Mouse (Mus musculus) kidney, postnatal 0 days (tissue): ENCODE measurements around the gene Mgat4b. TPM values are rescaled to one million over a fixed set of nuclear protein-coding genes. Genes with fewer than 3 reads are reported as not detected.

Experiments used
- ATAC-seq: fragments of 200-750 bp; cut with Nextera tagmentation; replicated peaks from 2 replicates; pipeline ENCODE4 v1.8.0; 2017; ENCODE audit warnings: low read depth, moderate number of reproducible peaks, moderate TSS enrichment, moderate library complexity; ENCODE audit not compliant: low FRiP score
- DNase-seq: peaks from one replicate; pipeline ENCODE4 v3.0.0-alpha.2; 2016; ENCODE audit warnings: low spot score
- H3K27ac ChIP-seq: fragments of 300-500 bp; sonication (generic); 2 replicates; pipeline ENCODE4 v1.5.1; 2014; ENCODE audit warnings: mild to moderate bottlenecking
- H3K27me3 ChIP-seq: fragments of 300-500 bp; sonication (generic); 2 replicates; pipeline ENCODE4 v1.6.1; 2014; ENCODE audit warnings: low read length, mixed read lengths; ENCODE audit not compliant: insufficient read depth
- H3K36me3 ChIP-seq: fragments of 300-500 bp; sonication (generic); 2 replicates; pipeline ENCODE4 v1.6.1; 2014; ENCODE audit warnings: low read length, mixed read lengths; ENCODE audit not compliant: insufficient read depth
- H3K4me1 ChIP-seq: fragments of 300-500 bp; sonication (generic); replicated peaks from 2 replicates; pipeline ENCODE4 v1.6.1; 2014; ENCODE audit warnings: antibody characterized with exemption, low read length, mixed read lengths; ENCODE audit not compliant: insufficient read depth
- H3K4me2 ChIP-seq: fragments of 300-500 bp; sonication (generic); 2 replicates; pipeline ENCODE4 v1.6.1; 2014; ENCODE audit warnings: mild to moderate bottlenecking, low read length, moderate library complexity, mixed read lengths
- H3K4me3 ChIP-seq: fragments of 300-500 bp; sonication (generic); replicated peaks from 2 replicates; pipeline ENCODE4 v1.5.1; 2014; ENCODE audit warnings: low read depth, low read length
- H3K9ac ChIP-seq: fragments of 300-500 bp; sonication (generic); 2 replicates; pipeline ENCODE4 v1.6.1; 2014; ENCODE audit warnings: low read depth, low read length
- H3K9me3 ChIP-seq: fragments of 300-500 bp; sonication (generic); replicated peaks from 2 replicates; pipeline ENCODE4 v1.6.1; 2016; ENCODE audit warnings: low read length, inconsistent platforms, mixed read lengths
- CTCF ChIP-seq: IDR thresholded peaks from 2 replicates; pipeline ENCODE4 v1.5.1; 2016; ENCODE audit warnings: antibody characterized with exemption, low read depth, mild to moderate bottlenecking, moderate library complexity
- WGBS: fragments of 180-500 bp; shearing (Covaris S2); extraction: QIAGEN DNeasy Blood & Tissue Kit; methylation state at CpG from one replicate; pipeline ENCODE4 v1.1.7; 2014; 5-methylcytosine and 5-hydroxymethylcytosine counted together
- polyA plus RNA-seq: library from polyadenylated mRNA; unstranded; fragments of >200 nt; fragmentation: Nextera tagmentation; extraction: Ambion mirVana; gene quantifications from 2 replicates; pipeline ENCODE4 v1.2.1, GENCODE M21; 2015

Gene Mgat4b
- polyA plus RNA-seq, 1 experiment from 2014 or later: 62.1 TPM

GRCm38 (mm10) chr11:50227736-50228135 lies 17.0 kb downstream of the Mgat4b start:
- no peaks in the 10 kb centered on the region for H3K27me3 ChIP-seq
- no peak overlapping the region for H3K4me3 ChIP-seq
- H3K9me3 ChIP-seq: no peaks in the 10 kb centered on the region
- H3K4me1 ChIP-seq: peaks cover 40% of the 10 kb centered on the region
- H3K36me3 ChIP-seq: peaks cover 8% of the 10 kb centered on the region; the same call in 1 of the 2 replicates
- DNase-seq (no peak), ATAC-seq (no peak)
- no peak overlapping the region; the same call in 1 of the 2 replicates for H3K27ac ChIP-seq
- H3K4me2 ChIP-seq: no peak overlapping the region
- H3K9ac ChIP-seq: no peak overlapping the region
- TF ChIP-seq CTCF: no peak
- 84% methylated on average over 4 of the region's 4 CpGs for WGBS

- no peak overlapping the region for H3K27ac ChIP-seq
- no peak overlapping the region for H3K4me3 ChIP-seq
- peaks cover 37% of the 10 kb centered on the region for H3K4me1 ChIP-seq
- no peak for TF ChIP-seq CTCF
- no peak for ATAC-seq
- no peaks in the 10 kb centered on the region for H3K27me3 ChIP-seq
- peaks cover 18% of the 10 kb centered on the region for H3K36me3 ChIP-seq
- DNase-seq: no peak
- H3K4me2 ChIP-seq: no peak overlapping the region
- 27% methylated on average over 3 of the region's 3 CpGs for WGBS
- H3K9ac ChIP-seq: no peak overlapping the region
- no peaks in the 10 kb centered on the region for H3K9me3 ChIP-seq
Measured at GRCm38 (mm10) chr11:50228772-50229171, 18.1 kb downstream of the Mgat4b start.

DNA sequence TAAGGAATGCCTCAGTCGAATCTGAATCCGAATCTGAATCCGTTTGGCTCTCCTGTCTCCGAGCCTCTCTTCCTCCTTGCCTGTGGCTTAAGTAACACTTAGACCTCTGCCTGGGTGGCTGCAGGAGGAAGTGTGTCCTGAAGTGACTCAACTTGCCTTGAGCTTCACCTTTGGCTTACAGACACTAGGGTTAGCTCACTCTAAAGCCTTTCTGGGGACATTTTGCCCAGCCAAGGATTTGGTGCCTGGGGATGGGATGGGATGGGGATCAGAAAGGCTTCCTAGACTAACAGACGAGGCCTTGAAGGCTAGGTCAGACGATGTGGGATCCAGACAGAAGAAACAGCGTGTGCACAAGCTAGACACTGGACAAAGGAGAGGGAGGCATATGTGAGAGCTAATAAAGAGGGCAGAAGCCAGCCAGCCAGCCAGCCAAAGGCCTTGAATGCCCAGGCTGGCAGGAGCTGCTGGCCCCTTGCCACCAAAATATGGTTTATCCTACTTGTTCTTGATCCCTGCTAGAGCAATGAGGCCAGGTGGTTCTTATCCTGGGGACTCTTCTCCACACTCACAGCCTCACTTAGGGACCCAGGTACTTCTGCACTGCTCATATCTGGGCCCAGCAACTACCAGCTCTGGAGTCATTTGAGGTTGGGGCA lies 18.7 kb downstream of the Mgat4b start:
- TF ChIP-seq CTCF: no peak
- Histone ChIP-seq H3K4me3 (no peak overlapping the region), H3K9ac (no peak overlapping the region), H3K36me3 (peaks cover 23% of the 10 kb centered on the region), H3K4me1 (peaks cover 33% of the 10 kb centered on the region), H3K9me3 (no peaks in the 10 kb centered on the region), H3K27me3 (no peaks in the 10 kb centered on the region), H3K27ac (no peak overlapping the region), H3K4me2 (no peak overlapping the region)
- DNase-seq (no peak), ATAC-seq (no peak)
- 54% methylated on average over 7 of the region's 7 CpGs for WGBS

- no peak overlapping the region for H3K9ac ChIP-seq
- DNase-seq: no peak
Measured at GRCm38 (mm10) chr11:50230481-50231304, 20.0 kb downstream of the Mgat4b start.

GRCm38 (mm10) chr11:50231411-50231810 lies 20.7 kb downstream of the Mgat4b start:
- WGBS: 33% methylated on average over 8 of the region's 8 CpGs
- Histone ChIP-seq H3K4me1 (peaks cover 27% of the 10 kb centered on the region), H3K4me2 (peak overlapping the region; percentile 54; the same call in 1 of the 2 replicates), H3K36me3 (peaks cover 31% of the 10 kb centered on the region), H3K27ac (no peak overlapping the region), H3K27me3 (no peaks in the 10 kb centered on the region), H3K9ac (no peak overlapping the region), H3K4me3 (no peak overlapping the region), H3K9me3 (no peaks in the 10 kb centered on the region)
- peak; percentile 71 for TF ChIP-seq CTCF
- ATAC-seq (no peak), DNase-seq (peak; percentile 84)

More at GRCm38 (mm10) chr11:50230481-50231304, 20.0 kb downstream of the Mgat4b start:
- TF ChIP-seq CTCF: no peak
- Histone ChIP-seq H3K36me3 (peaks cover 31% of the 10 kb centered on the region), H3K9me3 (no peaks in the 10 kb centered on the region), H3K27me3 (no peaks in the 10 kb centered on the region), H3K4me3 (0 out of 2 replicates have a peak overlapping the region, but pooled peaks have one; percentile 6), H3K27ac (no peak overlapping the region), H3K4me1 (peaks cover 33% of the 10 kb centered on the region), H3K4me2 (peak overlapping the region; percentile 54)
- WGBS: 43% methylated on average over 45 of the region's 45 CpGs
- ATAC-seq: peak; percentile 40

- WGBS: 94% methylated on average over 13 of the region's 13 CpGs
- Histone ChIP-seq H3K27ac (no peak overlapping the region), H3K4me2 (no peak overlapping the region), H3K9me3 (no peaks in the 10 kb centered on the region), H3K9ac (no peak overlapping the region), H3K4me3 (no peak overlapping the region), H3K4me1 (peaks cover 25% of the 10 kb centered on the region), H3K36me3 (peaks cover 31% of the 10 kb centered on the region), H3K27me3 (no peaks in the 10 kb centered on the region)
- TF ChIP-seq CTCF: no peak
- DNase-seq: no peak
- ATAC-seq: no peak
Measured at GRCm38 (mm10) chr11:50233022-50233421, 22.3 kb downstream of the Mgat4b start.
